Comparison of ENCODE assay signal across 8 mouse cellular contexts in the genomic region with DNA sequence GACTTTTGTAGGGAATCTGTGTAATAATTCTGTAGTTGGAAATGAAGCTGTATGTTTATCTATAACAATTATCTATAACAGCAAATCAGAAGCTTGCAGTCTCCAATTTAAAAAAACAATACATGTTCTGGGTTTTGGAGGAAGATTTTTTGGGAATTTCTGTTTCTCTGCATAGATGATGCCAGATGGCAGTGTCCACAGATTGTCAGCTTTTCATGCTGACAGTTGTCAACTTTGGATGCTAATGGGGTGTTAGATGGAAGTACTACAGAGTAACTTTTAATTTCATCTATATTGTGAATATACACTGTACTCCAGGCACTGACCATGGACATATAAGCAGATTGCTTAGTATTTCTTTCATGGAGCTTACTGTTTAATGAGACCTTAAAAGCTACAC.
"Had no signal": no experiment of that assay in that cellular context is flagged by ENCODE, and none has a peak within 500 bp of the region (broad histone marks: within the 10 kb centered on the region; RNA-seq: fewer than 3 reads in every experiment).

No protein-coding gene starts in this region.

- DNase-seq: kidney, adult 11 months; kidney, adult 9 months; kidney, postnatal 10 days; kidney, postnatal 4 days; lung, adult 2 months; lung, postnatal 4 days; midbrain, embryonic 14.5 days; thymus, postnatal 36 days had no signal
